Mouse (Mus musculus) frontal cortex, adult 2 months (tissue): ENCODE data around the gene Cd99l2. TPM values are rescaled to one million over a fixed set of nuclear protein-coding genes. Genes with fewer than 3 reads are reported as not detected.

Experiments used
- DNase-seq, 2 experiments: peaks; one replicate each; pipeline ENCODE4 v3.0.0; 2022; ENCODE audit warnings: low spot score in 1 of 2; ENCODE audit errors: extremely low spot score in 1 of 2
- polyA plus RNA-seq: library from polyadenylated mRNA; depleted of rRNA; stranded (reverse); fragments of >200 nt; gene quantifications from 2 replicates; pipeline ENCODE4 v1.2.3, GENCODE M21; 2012; rRNA removed

Cd99l2 gene
- polyA plus RNA-seq, 1 experiment: 51.3 TPM

- DNase-seq: peak in 1 of 2 experiments; percentile 53
These were observed 111.1 kb downstream of the Cd99l2 start for GRCm38 (mm10) chrX:71381571-71381970.

GRCm38 (mm10) chrX:71378435-71378834 is 114.2 kb downstream of the Cd99l2 start:
- no peak for DNase-seq

- no peak for DNase-seq
These were observed 115.9 kb downstream of the Cd99l2 start for GRCm38 (mm10) chrX:71376781-71377180.

Other genes with a start within 250 kb of the Cd99l2 start
- 29.1 and 33.3 TPM in 2 replicates for gene Mtmr1, start 128.1 kb downstream of the Cd99l2 start, polyA plus RNA-seq
- gene Hmgb3, start 63.1 kb upstream of the Cd99l2 start, polyA plus RNA-seq: 76.5 and 80.0 TPM in 2 replicates
- 0.88 and 1.9 TPM in 2 replicates for gene Gpr50, start 170.8 kb upstream of the Cd99l2 start, polyA plus RNA-seq